Mouse (Mus musculus) kidney, postnatal 10 days (tissue): ENCODE measurements around the gene Pex16.
A peak's percentile ranks its signal among the peaks of the same experiment; 100 is the strongest.

Experiments used
- DNase-seq: peaks from one replicate; pipeline ENCODE4 v3.0.0; 2021; ENCODE audit warnings: mixed read lengths

Gene Pex16

DNA sequence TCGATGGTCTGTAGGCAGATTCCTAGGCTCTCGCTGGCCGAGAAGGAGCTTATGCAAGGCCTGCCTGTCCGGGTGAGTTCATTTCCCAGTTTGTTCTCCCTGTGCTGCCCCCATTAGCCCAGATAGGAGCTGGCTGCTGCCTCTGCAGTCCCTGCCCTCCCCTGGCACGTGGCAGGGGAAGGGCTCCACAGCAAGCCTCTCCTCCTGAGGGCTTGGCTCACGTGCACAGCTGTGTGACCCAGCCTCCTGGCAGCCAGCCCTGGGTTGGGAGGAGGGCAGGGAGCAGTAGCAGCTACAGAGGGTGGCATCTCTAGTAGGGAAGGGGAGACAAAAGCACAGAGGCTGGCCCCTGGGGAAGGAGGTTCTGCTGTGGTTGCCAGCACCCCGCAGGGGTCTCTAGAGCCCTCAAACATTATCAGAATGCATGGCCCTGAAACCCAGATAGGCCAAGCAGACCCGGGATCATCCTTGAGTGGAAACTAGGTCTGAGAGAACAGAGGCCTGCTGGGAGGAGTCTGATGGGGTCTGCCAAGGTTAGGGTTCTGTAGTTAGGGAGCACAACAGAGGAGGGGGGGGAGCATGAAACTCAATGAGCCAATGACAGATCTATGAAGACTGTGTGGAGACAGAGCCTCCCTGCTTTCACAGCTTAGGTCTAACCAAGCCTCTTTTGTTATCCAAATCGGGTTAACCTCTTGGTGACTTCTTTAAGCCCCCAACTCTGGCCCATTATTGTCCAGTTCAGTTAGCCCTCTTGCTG, 49.4 kb downstream of the Pex16 start:
- peak; percentile 93 for DNase-seq

DNA sequence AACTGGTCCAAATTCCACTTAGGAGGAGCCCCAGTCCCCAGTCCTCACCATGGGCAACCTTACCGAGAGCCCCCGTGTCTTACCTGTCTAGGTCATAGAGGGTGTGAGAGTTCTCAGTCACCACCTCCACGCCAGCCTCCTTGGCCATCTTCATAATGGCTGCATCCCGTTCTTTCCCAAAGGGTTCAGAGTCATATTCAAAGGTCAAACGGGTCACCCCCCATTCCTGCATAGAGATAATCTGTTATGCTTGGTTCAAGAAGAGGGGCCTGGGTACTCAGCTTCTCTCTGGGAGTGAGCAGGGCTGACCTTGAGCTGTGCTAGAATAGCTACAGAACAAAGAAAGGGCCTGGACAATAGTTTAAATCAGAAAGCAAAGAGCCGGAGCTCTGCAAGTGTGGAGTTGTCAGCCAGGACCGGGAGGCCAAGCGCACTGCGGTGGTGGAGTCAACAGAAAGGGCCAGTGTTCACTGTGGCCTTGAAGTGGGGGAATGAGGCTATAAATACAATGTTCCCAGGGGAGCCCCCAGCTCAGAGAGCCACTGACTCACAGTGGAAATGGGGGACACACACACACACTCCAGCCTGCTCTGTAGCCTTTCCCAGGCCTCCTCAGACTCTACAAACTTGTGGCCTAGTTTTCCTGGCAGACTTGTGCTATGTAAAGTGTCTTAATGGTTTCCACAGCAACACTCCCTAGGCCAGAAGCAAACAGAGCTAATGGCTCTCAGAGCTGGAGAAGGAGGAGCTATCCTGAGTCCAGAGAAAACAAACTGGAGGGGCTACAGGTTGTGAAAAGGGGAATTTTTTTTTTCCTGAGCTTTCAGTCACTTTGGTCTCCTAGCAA, 50.2 kb downstream of the Pex16 start:
- DNase-seq = peak; percentile 60

GRCm38 (mm10) chr2:92425366-92425765, 50.9 kb downstream of the Pex16 start:
- DNase-seq = no peak

- peak; percentile 62 for DNase-seq
Observed at GRCm38 (mm10) chr2:92426426-92426825, 52.0 kb downstream of the Pex16 start.

- peak; percentile 86 for DNase-seq
Observed at GRCm38 (mm10) chr2:92427882-92428281, 53.4 kb downstream of the Pex16 start.

DNA sequence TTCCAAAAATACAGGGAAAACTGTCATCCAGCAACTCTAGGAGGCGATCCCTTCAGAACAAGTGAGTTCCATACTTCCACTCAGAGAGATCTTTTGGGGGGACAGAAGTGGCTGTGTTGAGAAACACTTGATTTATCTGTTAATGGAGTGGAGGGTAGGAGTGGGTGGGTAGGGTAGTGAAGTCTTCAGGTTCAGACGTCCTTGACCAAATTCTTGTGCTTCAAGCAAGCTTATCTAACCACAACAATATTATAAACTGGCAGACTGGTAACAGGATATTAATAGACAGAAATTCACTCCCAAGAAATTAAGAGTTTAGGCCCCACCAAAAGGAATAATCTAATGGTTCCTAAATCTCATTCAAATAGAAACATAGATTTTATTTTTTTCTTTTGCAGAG, 55.6 kb downstream of the Pex16 start:
- no peak for DNase-seq
